Mouse (Mus musculus) right cerebral cortex, adult 18-20 months (tissue): ENCODE results near the gene Jph3.

Experiments
- DNase-seq: peaks from one replicate; pipeline ENCODE4 v3.0.0; 2022; ENCODE audit warnings: mixed read lengths

Jph3 gene

GRCm38 (mm10) chr8:121729323-121729722 lies at the start of gene Jph3:
Gene Jph3, plus strand, starts transcription at chr8:121729623.
- no peak for DNase-seq

DNA sequence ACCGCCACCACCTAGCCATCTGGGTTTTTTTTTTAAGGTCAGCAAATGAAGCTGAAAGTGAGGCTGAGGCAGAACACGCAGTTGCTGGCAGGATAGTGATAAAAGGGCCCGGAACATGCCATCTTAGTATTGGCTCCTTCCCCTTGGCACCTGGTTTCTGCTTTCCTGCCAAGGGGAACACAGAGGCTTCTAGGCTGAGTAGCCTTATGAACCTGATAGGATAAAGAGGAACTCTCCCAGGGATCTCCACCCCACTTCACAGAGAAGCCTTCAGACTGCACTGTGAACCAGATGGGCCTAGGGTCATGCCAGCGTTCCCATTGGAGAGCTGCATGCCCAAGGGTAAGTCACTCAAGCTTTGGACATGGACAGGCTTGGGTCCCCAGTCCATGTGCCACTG lies 48.5 kb upstream of the Jph3 start:
- DNase-seq, result no peak

- no peak for DNase-seq
Measured at GRCm38 (mm10) chr8:121681457-121681856, 48.0 kb upstream of the Jph3 start.

DNA sequence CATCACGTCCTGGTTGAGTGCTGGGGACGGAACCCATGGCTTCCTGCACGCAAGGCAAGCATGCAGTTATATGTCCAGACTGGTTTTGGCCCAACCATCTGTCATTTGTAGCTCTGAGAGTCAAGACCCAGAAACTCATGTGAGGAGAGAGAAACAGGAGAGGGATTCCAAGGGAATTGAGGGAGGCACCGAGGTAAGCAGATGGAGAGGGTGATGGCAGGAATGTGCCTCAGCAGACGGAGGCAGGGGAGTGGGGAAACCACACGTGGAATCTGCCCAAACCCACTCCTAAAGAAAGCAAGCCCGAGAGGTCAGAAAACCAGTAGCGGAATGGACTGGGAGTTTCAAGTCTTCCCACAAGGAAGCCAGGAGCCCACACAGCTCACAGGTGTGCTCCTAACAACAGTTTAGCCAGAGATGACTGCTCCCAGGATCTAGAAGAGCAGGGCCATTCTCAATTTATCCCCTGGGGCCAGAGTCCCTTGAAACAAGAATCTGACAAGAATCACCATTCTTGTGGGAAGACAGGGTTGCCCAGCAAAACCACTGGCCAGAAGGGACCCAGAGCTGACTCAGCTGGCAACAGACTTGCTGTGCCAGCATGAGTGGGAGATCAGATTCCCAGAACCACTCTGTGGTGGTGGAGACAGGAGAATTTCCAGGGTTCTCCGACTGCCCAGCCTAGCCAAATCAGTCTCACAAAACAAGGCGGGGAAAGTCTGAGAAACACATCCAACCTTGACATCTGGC lies 46.2 kb upstream of the Jph3 start:
- DNase-seq, result peak; percentile 31

DNA sequence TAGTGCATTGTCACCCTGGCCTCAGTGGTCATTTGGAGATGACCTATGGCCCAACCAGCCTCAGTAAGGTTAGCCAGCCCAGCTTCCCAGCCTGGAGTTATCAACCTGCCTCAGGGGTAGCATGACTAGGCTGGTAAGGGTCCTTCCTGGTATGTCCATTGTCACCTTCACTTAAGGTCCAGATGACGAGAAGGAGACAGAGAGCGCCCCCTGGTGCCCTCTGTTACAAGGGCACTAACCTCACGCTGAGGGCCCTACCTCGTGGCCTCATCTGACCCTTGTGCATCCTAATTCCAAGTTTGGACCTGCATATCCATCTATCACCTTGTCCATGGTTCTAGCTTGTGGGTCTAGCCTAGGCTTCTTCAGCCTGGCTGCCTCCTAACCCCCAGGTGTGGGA lies 44.0 kb upstream of the Jph3 start:
- DNase-seq, result no peak

DNA sequence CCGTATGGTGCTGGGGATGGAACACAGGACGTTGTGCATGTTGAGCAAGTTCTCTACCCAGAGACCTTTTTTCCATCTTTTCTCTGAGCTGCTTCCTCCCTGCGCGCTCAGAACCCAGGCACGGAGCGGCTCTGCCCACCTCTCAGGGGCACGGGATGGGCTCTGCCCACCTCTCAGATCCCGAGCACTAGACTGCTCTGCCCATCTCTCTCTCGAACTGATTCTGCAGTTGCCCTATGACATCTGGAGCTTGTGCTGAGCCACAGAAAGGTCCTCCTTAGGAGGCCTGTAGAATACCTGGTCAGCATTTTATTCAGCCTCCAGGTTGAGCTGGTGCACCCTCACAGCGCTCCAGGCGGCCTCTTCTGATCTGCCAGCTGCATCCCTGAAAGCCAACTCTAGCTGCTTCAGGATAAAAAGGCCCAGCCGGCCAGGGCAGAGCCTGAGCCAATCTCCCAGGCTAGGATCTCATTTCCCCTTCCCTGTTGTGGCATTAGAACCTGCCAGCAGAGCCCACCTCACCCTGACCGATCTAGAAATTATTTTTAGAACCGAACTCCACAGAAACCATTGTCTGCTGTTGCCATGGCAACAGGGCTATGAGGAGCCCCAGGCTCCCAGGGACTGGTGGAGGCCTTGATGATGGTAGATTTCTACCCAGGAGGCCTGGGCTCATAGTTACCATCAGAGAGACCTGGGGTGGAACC lies 41.8 kb upstream of the Jph3 start:
- DNase-seq, result peak; percentile 69

GRCm38 (mm10) chr8:121688496-121688895 lies 40.9 kb upstream of the Jph3 start:
- no peak for DNase-seq

- no peak for DNase-seq
Measured at GRCm38 (mm10) chr8:121694453-121694852, 35.0 kb upstream of the Jph3 start.

DNA sequence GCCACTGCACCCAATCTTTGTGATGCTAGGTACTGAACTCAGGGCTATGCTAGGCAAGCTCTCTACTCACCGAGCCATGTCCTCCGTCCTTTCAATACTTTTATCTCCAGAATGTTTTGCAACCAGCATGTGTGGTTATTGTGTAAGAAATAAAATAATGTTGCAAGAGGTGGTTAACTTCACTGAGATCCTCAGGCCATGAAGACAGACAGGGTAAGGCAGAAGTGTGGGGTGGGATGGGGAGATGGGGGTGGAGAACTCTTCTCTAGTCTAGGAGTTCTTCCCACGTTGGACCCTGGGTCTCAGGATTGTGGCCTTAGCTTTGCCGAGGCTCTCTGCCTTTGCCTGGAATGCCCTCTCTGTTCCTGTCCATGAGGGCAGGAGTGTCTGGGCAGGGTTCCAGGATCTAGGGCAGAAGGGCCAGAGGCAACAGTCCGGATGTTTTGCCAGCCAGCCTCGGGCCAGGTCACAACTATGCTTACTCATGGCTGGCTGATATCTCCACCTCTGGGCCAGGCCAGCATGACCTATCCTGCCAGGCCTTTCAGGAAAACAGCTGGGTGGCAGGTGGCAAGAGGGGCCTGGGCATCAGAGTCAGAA lies 33.7 kb upstream of the Jph3 start:
- DNase-seq, result no peak

GRCm38 (mm10) chr8:121697735-121698614 lies 31.4 kb upstream of the Jph3 start:
- no peak for DNase-seq

DNA sequence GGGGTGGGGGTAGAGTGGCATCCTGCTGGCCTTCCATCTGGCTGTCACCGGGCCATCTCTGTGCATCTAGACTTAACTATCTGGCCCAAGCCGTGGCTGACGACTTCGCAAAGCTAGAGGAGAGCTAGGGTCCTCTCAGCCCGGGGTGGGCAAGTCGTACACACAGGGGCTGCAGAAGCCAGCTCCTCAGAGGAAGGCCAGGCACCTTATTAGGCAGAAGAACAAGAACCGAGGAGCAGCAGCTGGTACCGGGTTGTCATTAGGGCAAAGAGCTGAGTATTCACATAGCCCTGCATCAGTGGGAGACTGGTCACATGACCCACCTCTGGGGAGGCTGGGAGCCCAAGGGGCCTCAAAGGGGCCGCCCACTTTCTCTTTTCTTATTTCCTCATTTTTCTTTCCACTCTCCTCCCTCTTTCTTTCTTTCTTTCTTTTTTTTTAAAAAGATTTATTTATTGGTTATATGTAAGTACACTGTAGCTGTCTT lies 30.8 kb upstream of the Jph3 start:
- DNase-seq, result no peak

DNA sequence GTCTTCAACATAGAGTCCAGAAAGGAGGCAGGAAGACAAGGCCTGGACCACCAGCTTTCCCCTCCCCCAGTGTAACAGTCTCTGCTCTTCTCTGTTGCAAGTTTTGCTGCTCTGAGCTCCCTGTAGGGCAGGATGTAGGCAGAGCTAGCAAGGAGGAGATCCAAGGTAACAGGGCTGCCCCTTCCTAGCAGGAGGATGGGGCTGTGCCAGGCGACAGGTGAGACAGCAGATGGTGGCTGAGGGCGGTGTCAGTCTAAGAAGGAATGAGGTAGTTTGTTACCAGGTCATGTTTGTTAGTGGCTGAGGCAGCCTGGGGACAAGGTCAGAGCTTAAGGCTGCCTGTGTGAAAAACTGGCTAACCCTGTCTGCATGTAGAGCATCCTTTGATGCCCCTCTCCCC lies 29.5 kb upstream of the Jph3 start:
- DNase-seq, result no peak

DNA sequence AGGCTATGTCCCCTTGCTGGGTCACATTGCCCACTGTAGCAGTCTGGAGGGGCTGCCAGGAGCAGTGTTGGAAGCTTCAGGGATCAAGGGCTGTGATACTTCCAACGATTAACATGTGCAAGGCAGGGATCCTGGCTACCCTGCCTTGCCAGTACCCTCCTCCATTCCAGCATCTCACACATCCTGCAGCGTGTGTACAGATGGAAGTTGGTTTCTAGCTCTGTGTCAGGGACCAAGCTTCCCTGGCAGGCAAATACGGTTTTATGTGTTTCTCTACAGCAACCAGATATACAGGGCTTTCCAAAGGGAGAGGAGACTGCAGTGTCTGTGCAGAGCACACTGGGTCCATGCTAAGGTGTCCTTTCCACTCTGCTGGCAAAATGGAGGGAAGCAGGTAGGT lies 24.2 kb upstream of the Jph3 start:
- no peak for DNase-seq

DNA sequence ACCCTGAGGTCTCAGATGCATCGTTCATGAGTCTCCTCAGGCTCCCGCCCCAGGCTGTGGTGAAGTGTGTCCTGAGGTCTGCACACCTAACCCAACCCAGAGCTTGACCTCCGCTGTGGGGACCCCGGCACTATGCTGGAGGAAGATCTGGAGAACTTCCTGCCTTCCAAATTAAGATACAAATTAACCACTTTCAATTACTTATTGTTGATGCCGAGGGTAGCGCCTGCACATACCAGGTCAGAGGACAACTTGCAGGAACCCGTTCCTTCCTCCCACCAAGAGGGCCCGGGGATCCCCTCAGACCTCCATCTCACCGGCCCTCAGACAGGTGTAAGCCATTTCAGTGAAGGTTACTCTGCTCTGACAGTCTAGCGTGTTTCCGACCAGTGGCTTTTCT lies 22.5 kb upstream of the Jph3 start:
- DNase-seq, result no peak

DNA sequence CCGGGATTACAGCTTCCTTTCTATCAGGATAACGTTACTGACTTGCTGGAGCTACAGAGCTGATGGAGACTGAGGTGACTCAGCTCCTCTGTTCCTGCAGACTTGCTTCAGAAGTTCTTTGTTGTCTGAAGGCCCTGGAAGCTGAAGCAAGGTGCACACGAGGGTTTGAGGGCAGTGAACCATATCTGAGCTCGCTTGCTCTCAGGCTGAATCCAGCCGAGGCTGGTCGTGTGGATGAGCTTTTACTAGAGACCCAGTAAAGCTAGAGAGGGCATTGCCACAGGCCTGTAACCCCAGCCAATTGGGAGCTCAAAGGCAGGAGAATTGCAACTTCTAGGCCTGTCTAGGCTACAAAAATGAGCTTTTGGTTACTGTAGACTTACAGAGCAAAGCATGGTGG lies 21.0 kb upstream of the Jph3 start:
- DNase-seq, result no peak

DNA sequence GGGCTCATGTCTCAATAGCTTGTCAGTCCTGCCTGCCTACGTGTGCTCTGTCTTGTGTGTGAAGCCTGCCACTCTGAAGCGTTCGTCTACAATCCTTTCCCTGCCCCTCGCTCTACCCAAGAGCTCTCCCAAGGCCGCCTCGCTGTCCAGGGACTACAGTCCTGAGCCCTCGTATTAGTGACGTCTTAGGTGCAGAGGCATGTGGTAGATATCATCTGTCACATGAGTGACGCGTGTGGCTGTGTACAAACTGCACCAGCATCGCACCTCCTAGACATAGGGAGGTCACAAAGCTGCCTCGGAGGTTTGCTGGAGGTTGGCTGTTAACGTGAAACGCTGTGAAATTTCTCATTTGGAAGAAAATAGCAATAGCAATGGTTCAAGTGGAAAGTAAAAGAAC lies 11.9 kb upstream of the Jph3 start:
- DNase-seq, result no peak

DNA sequence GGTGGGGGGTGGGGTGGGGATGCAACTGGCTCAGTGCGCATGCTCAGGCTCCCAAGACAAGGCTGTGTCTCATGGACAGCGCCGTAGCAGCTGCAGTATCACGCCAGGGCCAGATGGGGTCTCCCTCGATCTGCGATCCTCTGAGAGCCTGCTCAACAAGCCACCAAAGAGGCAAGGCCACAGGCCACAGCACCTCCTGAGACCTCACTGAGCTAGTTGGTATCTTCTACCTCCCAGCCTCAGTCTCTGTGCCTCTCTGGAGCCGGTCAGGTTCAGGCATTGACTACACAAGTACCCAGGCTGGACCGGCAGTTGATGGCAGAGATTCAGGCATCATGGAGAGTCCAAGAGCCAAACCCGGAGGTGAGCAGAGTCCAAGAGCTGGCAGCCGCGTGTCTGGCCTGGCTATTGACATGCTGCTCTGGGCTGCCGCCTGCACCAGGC lies 11.4 kb upstream of the Jph3 start:
- peak; percentile 94 for DNase-seq

GRCm38 (mm10) chr8:121718925-121719324 lies 10.5 kb upstream of the Jph3 start:
- DNase-seq, result no peak

DNA sequence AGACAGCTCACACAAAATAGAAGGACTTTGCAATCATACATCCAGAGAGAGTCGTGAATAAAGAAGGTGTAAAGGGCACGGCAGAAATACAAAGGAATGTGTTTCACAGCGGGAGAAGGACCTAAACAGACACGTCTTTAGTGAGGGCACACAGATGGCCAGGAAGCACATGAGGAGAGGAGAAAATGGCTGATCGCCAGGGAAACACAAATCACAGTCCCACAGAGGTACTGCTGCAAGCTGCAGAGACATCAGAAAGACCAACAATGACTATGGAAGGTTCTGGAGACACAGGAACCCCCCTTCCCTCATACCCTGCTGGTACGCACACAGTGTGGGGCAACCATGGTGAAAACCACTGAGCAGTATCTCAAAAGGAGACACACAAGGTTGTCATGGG lies 8.4 kb upstream of the Jph3 start:
- DNase-seq, result no peak

GRCm38 (mm10) chr8:121723846-121724245 lies 5.6 kb upstream of the Jph3 start:
- DNase-seq, result no peak

GRCm38 (mm10) chr8:121727164-121727563 lies 2.3 kb upstream of the Jph3 start:
- DNase-seq, result no peak

DNA sequence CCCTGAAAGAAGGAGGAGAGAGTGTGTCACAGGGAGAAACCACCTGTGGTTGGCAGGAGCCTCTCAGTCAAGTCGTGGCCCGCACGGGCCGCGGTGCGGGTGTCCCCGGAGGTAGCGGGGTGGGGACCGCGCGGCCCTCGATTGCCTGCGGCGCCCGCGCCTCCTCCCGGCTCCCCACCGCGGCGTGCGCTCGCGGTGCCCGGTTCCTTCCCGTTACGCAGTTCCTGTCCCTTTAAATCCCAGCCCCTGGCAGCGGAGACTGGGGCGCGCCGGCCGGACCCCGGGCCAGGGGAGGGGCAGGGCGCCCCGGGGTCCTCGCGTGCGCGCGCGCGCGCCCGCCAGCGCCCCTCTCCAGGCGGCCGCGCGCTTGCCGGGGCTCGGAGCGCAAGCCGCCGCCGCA lies 331 bp downstream of the Jph3 start:
- DNase-seq, result peak; percentile 38

DNA sequence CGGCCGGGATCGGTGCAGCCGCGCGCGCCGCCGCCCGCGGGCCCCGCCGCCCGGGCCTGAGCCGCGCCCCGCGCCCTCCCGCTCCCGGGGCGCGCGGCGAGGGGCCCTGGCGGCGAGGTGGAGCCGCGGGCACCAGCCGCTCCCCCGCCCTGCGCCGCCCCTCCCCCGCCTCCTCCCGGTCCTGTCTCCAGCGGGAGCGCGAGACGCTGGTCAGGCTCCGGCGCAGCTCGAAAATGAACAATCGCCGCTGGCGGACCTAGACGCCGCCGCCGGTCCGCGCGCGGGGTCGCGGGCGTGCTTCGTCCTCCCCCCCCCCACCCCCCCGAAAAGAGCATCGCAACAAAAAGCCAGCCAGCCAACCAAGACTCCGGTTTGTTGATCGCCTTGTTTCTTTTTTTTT lies 747 bp downstream of the Jph3 start:
- DNase-seq, result peak; percentile 44
